Comparison of ENCODE assay signal across 23 mouse cellular contexts in the genomic region with DNA sequence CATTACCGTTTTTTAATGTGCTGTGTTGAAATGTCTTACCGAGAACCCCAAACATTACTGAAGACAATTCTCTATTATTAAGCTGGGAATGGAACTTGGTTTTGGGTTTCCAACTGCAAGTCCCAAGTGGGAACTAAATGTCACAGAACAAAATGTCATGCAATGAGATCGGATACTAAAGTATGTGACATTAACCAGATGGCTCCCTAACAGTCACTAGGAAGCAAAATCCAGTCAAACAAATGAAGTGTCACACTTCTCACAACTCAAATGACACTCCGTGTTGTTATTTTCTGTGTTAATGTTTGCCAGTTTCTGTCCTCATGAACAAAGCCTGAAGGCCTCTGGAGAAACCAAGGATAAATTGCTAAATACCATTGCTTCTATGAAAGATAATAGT.
DNase-seq lines count a peak whose midpoint lies in the region; ATAC-seq and TF ChIP-seq lines count a peak whose summit lies in the region.
"Had no signal": no experiment of that assay in that cellular context is flagged by ENCODE, and none has a peak within 500 bp of the region (broad histone marks: within the 10 kb centered on the region; RNA-seq: fewer than 3 reads in every experiment).

No protein-coding gene starts in this region.

- no peak overlapping the region for H3K27ac ChIP-seq in heart, embryonic 10.5 days
- no peak overlapping the region for H3K27ac ChIP-seq in lung, embryonic 14.5 days (ENCODE audit: low read depth)
- H3K27ac ChIP-seq: embryonic facial prominence, embryonic 15.5 days; forebrain, embryonic 10.5 days; hindbrain, embryonic 13.5 days; hindbrain, postnatal 0 days had no signal

- TF ChIP-seq CTCF in lung, embryonic 14.5 days (IDR thresholded peaks at IDR 0.05; ENCODE audit: low read depth): no peak
- no peak for TF ChIP-seq CTCF in lung, adult 2 months (IDR thresholded peaks at IDR 0.05; ENCODE audit: insufficient read depth, low read length)

- H3K4me2 ChIP-seq in lung, embryonic 14.5 days: no peak overlapping the region
- H3K4me2 ChIP-seq: embryonic facial prominence, embryonic 15.5 days; hindbrain, embryonic 13.5 days had no signal

- no peaks in the 10 kb centered on the region for H3K4me1 ChIP-seq in heart, embryonic 10.5 days
- H3K4me1 ChIP-seq in lung, embryonic 14.5 days (ENCODE audit: insufficient read depth): no peaks in the 10 kb centered on the region
- H3K4me1 ChIP-seq in lung, adult 2 months (ENCODE audit: control insufficient read depth, insufficient read depth, low read length): no peaks in the 10 kb centered on the region
- H3K4me1 ChIP-seq: embryonic facial prominence, embryonic 15.5 days; forebrain, embryonic 10.5 days; hindbrain, embryonic 13.5 days had no signal

- H3K9me3 ChIP-seq in heart, embryonic 10.5 days: no peaks in the 10 kb centered on the region
- no peaks in the 10 kb centered on the region for H3K9me3 ChIP-seq in lung, embryonic 14.5 days (ENCODE audit: low read depth, low read length)
- H3K9me3 ChIP-seq: embryonic facial prominence, embryonic 15.5 days; forebrain, embryonic 10.5 days; G1E; hindbrain, embryonic 13.5 days had no signal

- ATAC-seq in lung, embryonic 14.5 days (ENCODE audit: insufficient read depth): peak; percentile 41; the same call in 1 of the 2 replicates
- ATAC-seq: CD4-positive, CD25-positive, alpha-beta regulatory T cell, adult 4 months; forebrain, embryonic 14.5 days; hindbrain, postnatal 0 days had no signal

- no peak overlapping the region for H3K9ac ChIP-seq in lung, embryonic 14.5 days
- H3K9ac ChIP-seq: embryonic facial prominence, embryonic 15.5 days; hindbrain, embryonic 13.5 days had no signal

- no peak for TF ChIP-seq POLR2A in lung, adult 2 months (IDR thresholded peaks at IDR 0.05; ENCODE audit: borderline replicate concordance, extremely low read depth, low read depth, low read length)

- H3K36me3 ChIP-seq in heart, embryonic 10.5 days: no peaks in the 10 kb centered on the region
- no peaks in the 10 kb centered on the region for H3K36me3 ChIP-seq in lung, embryonic 14.5 days (ENCODE audit: insufficient read depth)
- H3K36me3 ChIP-seq: embryonic facial prominence, embryonic 15.5 days; forebrain, embryonic 10.5 days; G1E; hindbrain, embryonic 13.5 days had no signal

- H3K4me3 ChIP-seq in heart, embryonic 10.5 days: no peak overlapping the region
- H3K4me3 ChIP-seq in lung, embryonic 14.5 days (ENCODE audit: low read depth, low read length): no peak overlapping the region
- H3K4me3 ChIP-seq in lung, adult 2 months (replicated peaks; ENCODE audit: extremely low read depth, low read depth, low read length): no peak overlapping the region
- H3K4me3 ChIP-seq: embryonic facial prominence, embryonic 15.5 days; erythroblast, embryonic 14.5 days; forebrain, embryonic 10.5 days; hindbrain, embryonic 13.5 days had no signal

- DNase-seq in gastrocnemius, adult 18-20 months (ENCODE audit: low spot score): peak; percentile 2
- DNase-seq in gastrocnemius, postnatal 10 days: no peak
- DNase-seq in heart, adult 9 months (ENCODE audit: low spot score in 2 of 2): peak; percentile 1 to 28
- DNase-seq in heart, embryonic 10.5 days (ENCODE audit: low spot score): no peak
- peak; percentile 68 for DNase-seq in lung, embryonic 14.5 days
- no peak for DNase-seq in lung, adult 2 months
- DNase-seq in lung, postnatal 36 days: peak; percentile 2
- no peak for DNase-seq in lung, adult 18-20 months
- DNase-seq: adrenal gland, postnatal 10 days; B cell, adult 2 months; cerebellum, adult 11 months; cerebellum, adult 8-10 months; cerebellum, postnatal 14 days; embryo, embryonic 11 days; gastrocnemius, postnatal 14 days had no signal

- 72% methylated on average over 4 of the region's 4 CpGs for WGBS in heart, embryonic 10.5 days
- whole genome bisulfite sequencing in lung, embryonic 14.5 days: 45% methylated on average over 4 of the region's 4 CpGs
- WGBS in lung, adult 2 months: 71% methylated on average over 4 of the region's 4 CpGs

- H3K27me3 ChIP-seq in heart, embryonic 10.5 days (ENCODE audit: insufficient read depth, poor library complexity, severe bottlenecking): no peaks in the 10 kb centered on the region
- H3K27me3 ChIP-seq in lung, embryonic 14.5 days (ENCODE audit: insufficient read depth, low read length): no peaks in the 10 kb centered on the region
- H3K27me3 ChIP-seq: embryonic facial prominence, embryonic 15.5 days; hindbrain, embryonic 13.5 days had no signal

Comparison
In these comparisons a context has a peak if more than half of its experiments do, and no peak if none do; other contexts are left out.
1. DNase-seq: peak in gastrocnemius, adult 18-20 months (single experiment), heart, adult 9 months (2 of 2), lung, embryonic 14.5 days (single experiment) and lung, postnatal 36 days (single experiment); none in gastrocnemius, postnatal 10 days (single experiment), heart, embryonic 10.5 days (single experiment), lung, adult 2 months (single experiment) and lung, adult 18-20 months (0 of 2).